ENCODE assay signal across 8 mouse cellular contexts in the genomic region with DNA sequence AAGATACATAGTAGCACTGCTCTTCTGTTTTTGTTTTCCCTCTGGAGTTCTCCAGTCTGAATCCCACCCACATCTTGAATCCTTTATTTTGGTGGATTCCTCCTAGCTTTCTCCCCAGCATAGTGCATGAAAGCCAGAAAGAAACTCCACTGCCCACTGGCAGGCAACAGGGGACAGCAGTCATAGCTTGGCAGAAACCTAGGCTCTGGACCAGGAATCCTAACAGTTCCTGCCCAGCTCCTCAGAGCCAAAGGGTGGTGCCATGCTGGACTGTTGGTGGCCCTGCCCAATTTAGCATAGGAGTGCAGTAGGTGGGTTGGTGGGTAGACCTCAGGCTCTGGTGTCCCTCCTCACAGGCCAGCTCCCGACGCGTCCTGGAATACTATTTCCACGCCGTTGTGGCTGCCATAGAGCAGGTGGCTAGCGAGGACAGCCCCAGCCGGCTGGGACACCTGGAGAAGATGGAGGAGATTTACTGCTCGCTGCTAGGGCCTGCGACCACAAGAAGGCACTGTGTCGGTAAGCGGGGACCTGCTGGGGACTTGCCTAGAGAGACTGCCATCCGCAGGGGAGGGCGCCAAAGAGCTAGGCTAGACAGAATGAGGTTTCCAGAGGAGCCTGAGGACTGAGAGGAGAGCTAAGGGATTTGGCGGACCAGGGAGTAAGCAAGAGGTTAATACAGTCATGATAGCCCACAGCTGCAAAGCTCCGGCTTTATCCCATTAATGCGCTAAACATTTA. TPM values are rescaled to one million over a fixed set of nuclear protein-coding genes. Genes with fewer than 3 reads are reported as not detected.
A peak's percentile ranks its signal among the peaks of the same experiment; 100 is the strongest.
DNase-seq lines count a peak whose midpoint lies in the region; ATAC-seq and TF ChIP-seq lines count a peak whose summit lies in the region.

No protein-coding gene starts in this region.

- H3K4me3 ChIP-seq in intestine, embryonic 14.5 days (ENCODE audit: low read depth, low read length): no peak overlapping the region
- no peak overlapping the region for H3K4me3 ChIP-seq in liver, embryonic 14.5 days (ENCODE audit: insufficient read depth in 1 of 2, low read depth in 2 of 2, low read length in 2 of 2)
- no peak overlapping the region for H3K4me3 ChIP-seq in stomach, embryonic 15.5 days (replicated peaks)
- no peak overlapping the region for H3K4me3 ChIP-seq in hindbrain, embryonic 12.5 days

- no peaks in the 10 kb centered on the region for H3K27me3 ChIP-seq in intestine, embryonic 14.5 days (replicated peaks; ENCODE audit: control insufficient read depth, insufficient read depth, low read length)
- H3K27me3 ChIP-seq in liver, embryonic 14.5 days (ENCODE audit: control insufficient read depth, insufficient read depth, low read length): no peaks in the 10 kb centered on the region
- H3K27me3 ChIP-seq in stomach, embryonic 15.5 days (replicated peaks): peaks cover 6% of the 10 kb centered on the region; the same call in 1 of the 2 replicates
- no peaks in the 10 kb centered on the region for H3K27me3 ChIP-seq in hindbrain, embryonic 12.5 days

- H3K36me3 ChIP-seq in intestine, embryonic 14.5 days (ENCODE audit: control insufficient read depth, insufficient read depth, low read length): no peaks in the 10 kb centered on the region
- H3K36me3 ChIP-seq in liver, embryonic 14.5 days (replicated peaks; ENCODE audit: control insufficient read depth, insufficient read depth, low read depth): no peaks in the 10 kb centered on the region
- H3K36me3 ChIP-seq in stomach, embryonic 15.5 days: no peaks in the 10 kb centered on the region
- H3K36me3 ChIP-seq in hindbrain, embryonic 12.5 days: no peaks in the 10 kb centered on the region

- no peaks in the 10 kb centered on the region for H3K9me3 ChIP-seq in intestine, embryonic 14.5 days (ENCODE audit: control insufficient read depth, low read length)
- H3K9me3 ChIP-seq in liver, embryonic 14.5 days (ENCODE audit: control insufficient read depth, low read length): no peaks in the 10 kb centered on the region
- H3K9me3 ChIP-seq in stomach, embryonic 15.5 days: no peaks in the 10 kb centered on the region
- no peaks in the 10 kb centered on the region for H3K9me3 ChIP-seq in hindbrain, embryonic 12.5 days (replicated peaks)

- H3K9ac ChIP-seq in intestine, embryonic 14.5 days (ENCODE audit: low read length): no peak overlapping the region
- no peak overlapping the region for H3K9ac ChIP-seq in liver, embryonic 14.5 days (replicated peaks)
- no peak overlapping the region for H3K9ac ChIP-seq in stomach, embryonic 15.5 days
- H3K9ac ChIP-seq in hindbrain, embryonic 12.5 days: no peak overlapping the region

- H3K4me1 ChIP-seq in intestine, embryonic 14.5 days (replicated peaks; ENCODE audit: control insufficient read depth, insufficient read depth, low read length): no peaks in the 10 kb centered on the region
- H3K4me1 ChIP-seq in liver, embryonic 14.5 days (replicated peaks; ENCODE audit: control insufficient read depth in 2 of 2, insufficient read depth in 2 of 2, low read length in 1 of 2): no peaks in the 10 kb centered on the region
- peaks cover 12% of the 10 kb centered on the region; the same call in 1 of the 2 replicates for H3K4me1 ChIP-seq in stomach, embryonic 15.5 days
- 0 out of 2 replicates have a peak, but pooled peaks cover under 1% of the 10 kb centered on the region for H3K4me1 ChIP-seq in hindbrain, embryonic 12.5 days

- H3K27ac ChIP-seq in intestine, embryonic 14.5 days (ENCODE audit: low read depth): no peak overlapping the region
- H3K27ac ChIP-seq in liver, embryonic 14.5 days: no peak overlapping the region
- no peak overlapping the region for H3K27ac ChIP-seq in stomach, embryonic 15.5 days
- H3K27ac ChIP-seq in hindbrain, embryonic 12.5 days: no peak overlapping the region

- no peak for TF ChIP-seq EP300 in liver, embryonic 14.5 days (IDR thresholded peaks at IDR 0.05; ENCODE audit: low read depth)

- no peak overlapping the region for H3K4me2 ChIP-seq in intestine, embryonic 14.5 days (ENCODE audit: low read length)
- no peak overlapping the region for H3K4me2 ChIP-seq in liver, embryonic 14.5 days (ENCODE audit: low read depth)
- no peak overlapping the region for H3K4me2 ChIP-seq in stomach, embryonic 15.5 days
- H3K4me2 ChIP-seq in hindbrain, embryonic 12.5 days (replicated peaks): no peak overlapping the region

- WGBS in intestine, embryonic 14.5 days: 21% methylated on average over 16 of the region's 16 CpGs
- 47% methylated on average over 16 of the region's 16 CpGs for WGBS in liver, embryonic 14.5 days (ENCODE audit: insufficient replicate concordance)
- WGBS in stomach, embryonic 15.5 days: 25% methylated on average over 16 of the region's 16 CpGs
- 29% methylated on average over 16 of the region's 16 CpGs for WGBS in hindbrain, embryonic 12.5 days

- 0 out of 2 replicates have a peak, but pooled peaks have one; percentile 27 for ATAC-seq in intestine, embryonic 14.5 days (replicated peaks; ENCODE audit: low FRiP score, low TSS enrichment, low read depth)
- ATAC-seq in liver, embryonic 14.5 days (ENCODE audit: insufficient read depth): no peak
- peak; percentile 50; the same call in 1 of the 2 replicates for ATAC-seq in stomach, embryonic 15.5 days (ENCODE audit: insufficient read depth, low FRiP score, low read depth)
- ATAC-seq in hindbrain, embryonic 12.5 days (ENCODE audit: low FRiP score): no peak

- DNase-seq in layer of hippocampus, adult 11-12 months (ENCODE audit: low spot score): peak; percentile 64
- no peak for DNase-seq in layer of hippocampus, adult 9-10 months (ENCODE audit: low spot score)
- DNase-seq in T-cell, adult 2 months (ENCODE audit: low spot score): peak; percentile 13
- DNase-seq in embryo, embryonic 10 days (ENCODE audit: low spot score): peak; percentile 66
- DNase-seq in intestine, embryonic 14.5 days (ENCODE audit: low spot score): no peak
- DNase-seq in liver, embryonic 14.5 days (ENCODE audit: low read depth in 3 of 3, low spot score in 3 of 3): no peak

- peak; percentile 53 for TF ChIP-seq CTCF in liver, embryonic 14.5 days (IDR thresholded peaks at IDR 0.05; ENCODE audit: low read depth)

RNA-seq across cellular contexts. Expression of gene Mfsd6l, which starts 24.8 kb away (rescaled TPM):
- polyA plus RNA-seq in intestine, embryonic 14.5 days (2014; fragmentation: Nextera tagmentation; extraction: Ambion mirVana): 1.7 and 2.2 TPM in 2 replicates
- polyA plus RNA-seq in liver, embryonic 14.5 days (2012; rRNA removed): 0.06 and 0.07 TPM in 2 replicates
- 0.06 TPM in 1 of 2 replicates, not detected in the other for polyA plus RNA-seq in liver, embryonic 14.5 days (2014; fragmentation: Nextera tagmentation; extraction: Ambion mirVana)
- 2.2 and 3.2 TPM in 2 replicates for polyA plus RNA-seq in stomach, embryonic 15.5 days (2015; fragmentation: Nextera tagmentation; extraction: Ambion mirVana)
- 0.14 and 0.30 TPM in 2 replicates for polyA plus RNA-seq in hindbrain, embryonic 12.5 days (2016; fragmentation: Nextera tagmentation; extraction: Ambion mirVana)

RNA-seq across cellular contexts. Expression of gene Pik3r6, which starts 28.4 kb away (rescaled TPM):
- 2.8 and 3.3 TPM in 2 replicates for polyA plus RNA-seq in intestine, embryonic 14.5 days (2014; fragmentation: Nextera tagmentation; extraction: Ambion mirVana)
- 1.2 and 1.3 TPM in 2 replicates for polyA plus RNA-seq in liver, embryonic 14.5 days (2012; rRNA removed)
- 0.87 and 1.5 TPM in 2 replicates for polyA plus RNA-seq in liver, embryonic 14.5 days (2014; fragmentation: Nextera tagmentation; extraction: Ambion mirVana)
- polyA plus RNA-seq in stomach, embryonic 15.5 days (2015; fragmentation: Nextera tagmentation; extraction: Ambion mirVana): 3.2 and 4.7 TPM in 2 replicates
- polyA plus RNA-seq in hindbrain, embryonic 12.5 days (2016; fragmentation: Nextera tagmentation; extraction: Ambion mirVana): 1.4 and 2.1 TPM in 2 replicates

RNA-seq across cellular contexts. Expression of gene Ccdc42, which starts 55.6 kb away (rescaled TPM):
- polyA plus RNA-seq in intestine, embryonic 14.5 days (2014; fragmentation: Nextera tagmentation; extraction: Ambion mirVana): 0.32 TPM in 2 replicates
- polyA plus RNA-seq in liver, embryonic 14.5 days (2012; rRNA removed): 0.04 and 0.13 TPM in 2 replicates
- 0.13 TPM in 1 of 2 replicates, not detected in the other for polyA plus RNA-seq in liver, embryonic 14.5 days (2014; fragmentation: Nextera tagmentation; extraction: Ambion mirVana)
- 0.42 and 0.50 TPM in 2 replicates for polyA plus RNA-seq in stomach, embryonic 15.5 days (2015; fragmentation: Nextera tagmentation; extraction: Ambion mirVana)
- 0.66 and 0.99 TPM in 2 replicates for polyA plus RNA-seq in hindbrain, embryonic 12.5 days (2016; fragmentation: Nextera tagmentation; extraction: Ambion mirVana)

Comparison
In these comparisons a context has a peak if more than half of its experiments do, and no peak if none do; other contexts are left out.
1. DNase-seq: peak in layer of hippocampus, adult 11-12 months (single experiment), T-cell, adult 2 months (single experiment) and embryo, embryonic 10 days (single experiment); none in layer of hippocampus, adult 9-10 months (single experiment), intestine, embryonic 14.5 days (single experiment) and liver, embryonic 14.5 days (0 of 3).
2. ATAC-seq: peak in intestine, embryonic 14.5 days (single experiment) and stomach, embryonic 15.5 days (single experiment); none in liver, embryonic 14.5 days (single experiment) and hindbrain, embryonic 12.5 days (single experiment).